Mouse (Mus musculus): Measurements from ENCODE around the gene Ccl1.

Gene Ccl1

DNA sequence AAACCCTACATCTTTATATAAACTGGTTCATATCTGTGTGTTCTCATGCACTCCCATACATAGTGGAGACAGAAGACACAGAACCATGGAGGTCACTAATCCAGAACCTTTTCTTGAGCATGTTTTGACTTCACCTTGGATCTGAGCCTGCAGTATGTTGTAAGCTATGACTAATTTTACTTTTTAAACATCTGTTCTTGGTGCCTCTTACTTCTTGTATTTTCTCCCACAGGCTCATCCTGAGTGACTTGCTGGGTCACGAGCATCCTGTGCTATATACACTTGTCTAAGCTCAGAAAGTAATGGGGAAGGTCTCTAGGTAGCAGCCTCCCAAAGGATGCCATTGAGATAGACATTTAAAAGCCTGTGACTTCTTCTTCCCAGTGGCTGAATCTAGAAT, 172.5 kb downstream of the Ccl1 start:
- no peak for DNase-seq (ENCODE audit: low spot score in 2 of 2)

Data from cerebellum, postnatal 4 days (tissue).